Mouse (Mus musculus) ES-E14 (cell line): ENCODE measurements around the gene Nek6.

Source experiments
- CHD2 ChIP-seq: IDR thresholded peaks from 2 replicates; pipeline ENCODE4 v1.6.1; 2014; ENCODE audit warnings: mild to moderate bottlenecking, low read depth, low read length, inconsistent platforms
- HCFC1 ChIP-seq: IDR thresholded peaks from 2 replicates; pipeline ENCODE4 v1.6.1; 2012; ENCODE audit warnings: low read length, inconsistent platforms, borderline replicate concordance; ENCODE audit not compliant: insufficient read depth
- MAFK ChIP-seq: IDR thresholded peaks from 2 replicates; pipeline ENCODE4 v1.6.1; 2014; ENCODE audit warnings: mild to moderate bottlenecking, low read depth, low read length, inconsistent platforms; ENCODE audit not compliant: insufficient read depth
- ZC3H11A ChIP-seq: IDR thresholded peaks from 2 replicates; pipeline ENCODE4 v1.6.1; 2012; ENCODE audit warnings: low read depth, mild to moderate bottlenecking, inconsistent platforms, low read length, borderline replicate concordance
- ZNF384 ChIP-seq: IDR thresholded peaks from 2 replicates; pipeline ENCODE4 v1.6.1; 2012; ENCODE audit warnings: low read depth, low read length, inconsistent platforms

GRCm38 (mm10) chr2:38560296-38561227 lies 49.1 kb downstream of the Nek6 start:
- TF ChIP-seq ZNF384 (no peak), ZC3H11A (no peak), CHD2 (no peak), HCFC1 (no peak), MAFK (no peak)
